Mouse (Mus musculus): ENCODE results near the gene Scgb1a1. TPM values are rescaled to one million over a fixed set of nuclear protein-coding genes. Genes with fewer than 3 reads are reported as not detected.

Gene Scgb1a1
- polyA plus RNA-seq, 1 experiment = not detected

DNA sequence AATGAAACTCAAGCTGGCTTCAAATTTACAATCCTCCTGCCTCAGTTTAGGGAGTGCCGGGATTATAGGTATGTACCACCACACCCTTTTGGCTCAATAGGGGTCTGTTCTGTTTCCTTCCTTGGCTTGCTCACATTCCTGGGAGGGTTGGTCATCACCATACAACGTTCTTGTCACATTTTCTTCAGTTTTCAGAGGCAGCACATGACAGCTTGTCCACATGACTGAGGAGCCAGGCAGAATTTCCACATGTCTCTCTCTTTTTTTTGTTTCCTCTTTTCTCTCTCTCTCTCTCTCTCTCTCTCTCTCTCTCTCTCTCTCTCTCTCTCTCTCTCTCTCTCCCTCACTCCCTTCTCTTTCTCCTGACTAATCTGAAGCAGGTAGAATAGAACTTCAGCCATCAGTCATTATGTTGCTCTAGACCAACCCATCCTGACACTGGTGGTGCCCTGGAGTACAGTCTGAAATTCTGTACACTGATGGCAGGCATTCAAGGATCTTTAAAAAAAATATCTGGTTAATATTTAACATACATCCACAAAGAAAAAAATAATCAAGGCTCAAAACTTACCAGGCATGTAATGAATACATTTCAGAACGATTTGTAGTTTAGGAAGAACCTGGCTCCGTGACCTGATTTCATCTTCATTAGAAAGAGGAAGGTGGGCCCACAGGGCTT lies 10.6 kb downstream of the Scgb1a1 start:
- TF ChIP-seq CTCF (IDR thresholded peaks at IDR 0.05; ENCODE audit: borderline replicate concordance, insufficient read depth, low read depth, low read length) = no peak
- Histone ChIP-seq H3K27ac (ENCODE audit: insufficient read depth, low read length) (no peak overlapping the region), H3K27me3 (ENCODE audit: control insufficient read depth, insufficient read depth, low read length) (no peaks in the 10 kb centered on the region), H3K4me3 (replicated peaks; ENCODE audit: insufficient read depth, low read depth, low read length) (no peak overlapping the region), H3K4me1 (ENCODE audit: control insufficient read depth, insufficient read depth, low read length) (no peaks in the 10 kb centered on the region)
- WGBS = 75% methylated on average over 4 of the region's 4 CpGs
- no peak for DNase-seq

DNA sequence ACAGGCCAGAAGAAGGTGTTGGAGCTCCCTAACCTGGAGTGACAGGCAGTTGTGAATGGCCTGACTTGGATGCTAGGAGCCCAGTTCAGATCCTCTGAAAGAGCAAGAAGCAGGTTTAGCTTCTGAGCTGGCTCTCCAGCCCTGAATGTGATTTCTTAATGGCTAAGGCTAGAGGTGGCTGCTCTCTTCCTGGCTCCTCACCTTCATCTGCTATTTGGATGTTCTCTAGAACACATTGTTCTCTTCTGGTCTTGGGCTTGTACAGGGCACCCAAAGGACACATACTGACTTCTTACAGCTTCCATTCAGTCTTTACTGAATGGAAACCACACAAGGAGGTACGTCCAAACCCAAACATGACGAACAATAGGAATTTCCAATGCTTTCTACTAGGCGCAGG lies 11.7 kb downstream of the Scgb1a1 start:
- TF ChIP-seq POLR2A (IDR thresholded peaks at IDR 0.05; ENCODE audit: borderline replicate concordance, insufficient read depth, low read length) (no peak), CTCF (IDR thresholded peaks at IDR 0.05; ENCODE audit: borderline replicate concordance, insufficient read depth, low read depth, low read length) (no peak)
- Histone ChIP-seq H3K4me1 (ENCODE audit: control insufficient read depth, insufficient read depth, low read length) (peaks cover 8% of the 10 kb centered on the region), H3K4me3 (replicated peaks; ENCODE audit: insufficient read depth, low read depth, low read length) (no peak overlapping the region), H3K27me3 (ENCODE audit: control insufficient read depth, insufficient read depth, low read length) (no peaks in the 10 kb centered on the region), H3K27ac (ENCODE audit: insufficient read depth, low read length) (no peak overlapping the region)
- WGBS = 91% methylated on average over 3 of the region's 3 CpGs
- DNase-seq = no peak

DNA sequence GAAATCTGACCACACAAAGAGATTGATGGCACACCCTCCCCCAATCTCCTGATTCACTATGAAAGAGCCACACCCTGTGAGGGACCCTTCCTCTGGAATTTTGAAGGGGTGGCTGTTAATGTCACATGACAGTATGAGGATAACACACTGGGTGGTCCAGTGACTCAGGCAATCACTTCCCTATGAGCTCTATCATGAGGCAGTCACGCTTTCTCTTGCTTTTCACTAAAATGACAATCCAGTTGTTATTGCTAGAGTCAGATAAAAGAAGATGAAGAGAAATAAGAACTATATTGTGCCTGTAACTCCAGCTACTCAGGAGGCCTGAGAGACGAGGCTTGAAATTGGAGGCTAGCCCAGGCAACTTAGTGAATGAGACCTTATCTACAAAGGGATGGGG lies 12.2 kb downstream of the Scgb1a1 start:
- no peak overlapping the region for H3K4me3 ChIP-seq (replicated peaks; ENCODE audit: insufficient read depth, low read depth, low read length)
- H3K27ac ChIP-seq (ENCODE audit: insufficient read depth, low read length) = no peak overlapping the region
- WGBS = 72% methylated on average over 2 of the region's 2 CpGs
- H3K4me1 ChIP-seq (ENCODE audit: control insufficient read depth, insufficient read depth, low read length) = peaks cover 8% of the 10 kb centered on the region
- no peak for TF ChIP-seq POLR2A (IDR thresholded peaks at IDR 0.05; ENCODE audit: borderline replicate concordance, insufficient read depth, low read length)
- TF ChIP-seq CTCF (IDR thresholded peaks at IDR 0.05; ENCODE audit: borderline replicate concordance, insufficient read depth, low read depth, low read length) = no peak
- no peaks in the 10 kb centered on the region for H3K27me3 ChIP-seq (ENCODE audit: control insufficient read depth, insufficient read depth, low read length)
- DNase-seq = no peak

DNA sequence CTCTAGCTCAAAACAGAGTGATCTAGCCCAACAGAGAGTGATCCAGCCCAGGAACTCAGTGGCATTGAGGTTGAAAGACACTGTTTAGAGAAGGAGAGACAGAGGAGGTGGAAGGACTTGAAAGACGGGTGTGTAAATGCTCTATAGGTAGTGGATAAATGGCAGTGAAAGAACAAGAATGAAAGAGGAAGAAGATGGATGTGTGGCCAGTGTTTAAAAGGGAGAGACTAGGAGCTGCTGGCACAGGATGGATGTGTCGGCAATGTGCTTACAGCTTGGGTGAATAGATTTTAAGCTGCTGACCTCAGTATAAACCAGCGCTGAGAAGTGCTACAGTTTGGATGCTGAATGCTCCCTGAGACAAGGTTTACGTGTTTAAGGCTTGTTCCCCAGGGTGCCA lies 13.3 kb downstream of the Scgb1a1 start:
- Histone ChIP-seq H3K27me3 (ENCODE audit: control insufficient read depth, insufficient read depth, low read length) (no peaks in the 10 kb centered on the region), H3K27ac (ENCODE audit: insufficient read depth, low read length) (no peak overlapping the region), H3K4me1 (ENCODE audit: control insufficient read depth, insufficient read depth, low read length) (peaks cover 12% of the 10 kb centered on the region), H3K4me3 (replicated peaks; ENCODE audit: insufficient read depth, low read depth, low read length) (no peak overlapping the region)
- no peak for DNase-seq
- TF ChIP-seq CTCF (IDR thresholded peaks at IDR 0.05; ENCODE audit: borderline replicate concordance, insufficient read depth, low read depth, low read length) (no peak), POLR2A (IDR thresholded peaks at IDR 0.05; ENCODE audit: borderline replicate concordance, insufficient read depth, low read length) (no peak)
- 81% methylated on average over 4 of the region's 4 CpGs for WGBS

DNA sequence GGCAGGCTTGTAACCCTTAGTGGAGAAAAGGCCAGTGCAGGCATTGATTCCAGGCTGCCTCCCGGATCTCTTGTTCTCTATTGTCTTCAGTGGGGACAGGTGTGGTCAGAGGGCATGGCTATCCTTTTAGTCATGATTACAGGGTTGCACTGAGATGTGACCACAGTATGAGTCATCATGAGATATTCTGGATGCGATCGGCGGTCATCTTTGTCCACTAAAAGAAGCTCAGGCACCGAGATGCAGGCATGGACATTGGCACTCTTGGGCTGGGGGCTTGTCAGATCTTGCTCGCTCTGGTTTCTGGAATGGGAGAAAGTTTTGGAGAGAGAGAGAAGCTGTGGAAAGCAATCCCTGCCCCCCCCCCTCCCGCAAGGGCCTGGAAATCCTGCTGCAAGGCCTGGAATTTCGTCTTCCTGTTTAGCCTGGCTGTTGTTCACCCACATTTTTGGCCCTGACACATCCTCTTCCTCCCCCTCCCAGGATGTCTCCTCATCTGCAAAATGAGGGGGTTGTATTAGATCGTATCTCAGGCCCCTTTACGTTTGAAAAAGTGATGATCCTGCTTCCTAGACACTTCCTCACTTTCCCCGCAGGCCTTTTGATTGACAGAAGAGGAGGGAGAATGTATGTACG lies 13.9 kb downstream of the Scgb1a1 start:
- no peak for DNase-seq
- WGBS = 84% methylated on average over 12 of the region's 12 CpGs
- Histone ChIP-seq H3K4me3 (replicated peaks; ENCODE audit: insufficient read depth, low read depth, low read length) (no peak overlapping the region), H3K27me3 (ENCODE audit: control insufficient read depth, insufficient read depth, low read length) (no peaks in the 10 kb centered on the region), H3K4me1 (ENCODE audit: control insufficient read depth, insufficient read depth, low read length) (peaks cover 12% of the 10 kb centered on the region), H3K27ac (ENCODE audit: insufficient read depth, low read length) (no peak overlapping the region)
- TF ChIP-seq CTCF (IDR thresholded peaks at IDR 0.05; ENCODE audit: borderline replicate concordance, insufficient read depth, low read depth, low read length) = no peak
- no peak for TF ChIP-seq POLR2A (IDR thresholded peaks at IDR 0.05; ENCODE audit: borderline replicate concordance, insufficient read depth, low read length)

DNA sequence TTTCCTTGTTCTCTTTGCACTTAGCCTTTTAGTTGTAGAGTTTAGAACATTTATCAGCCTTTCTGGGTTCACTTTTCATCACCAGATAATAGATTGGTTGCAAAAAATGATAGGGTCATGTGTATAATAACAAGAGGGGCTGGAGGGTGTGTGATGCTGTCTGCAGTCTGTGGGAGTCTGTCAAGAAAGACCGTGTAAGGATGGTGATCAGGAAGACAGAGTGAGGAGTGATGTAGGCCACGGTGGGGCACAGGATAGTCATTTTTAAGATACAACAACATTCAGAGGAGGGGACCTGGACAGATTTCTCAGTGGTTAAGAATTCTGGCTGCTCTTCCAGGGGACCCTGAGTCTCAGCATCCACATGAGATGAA lies 15.6 kb downstream of the Scgb1a1 start:
- WGBS = 76% methylated on average over 2 of the region's 2 CpGs
- TF ChIP-seq CTCF (IDR thresholded peaks at IDR 0.05; ENCODE audit: borderline replicate concordance, insufficient read depth, low read depth, low read length) (no peak), POLR2A (IDR thresholded peaks at IDR 0.05; ENCODE audit: borderline replicate concordance, insufficient read depth, low read length) (no peak)
- no peak overlapping the region for H3K27ac ChIP-seq (ENCODE audit: insufficient read depth, low read length)
- H3K4me3 ChIP-seq (replicated peaks; ENCODE audit: insufficient read depth, low read depth, low read length) = no peak overlapping the region
- H3K27me3 ChIP-seq (ENCODE audit: control insufficient read depth, insufficient read depth, low read length) = no peaks in the 10 kb centered on the region
- peaks cover 12% of the 10 kb centered on the region for H3K4me1 ChIP-seq (ENCODE audit: control insufficient read depth, insufficient read depth, low read length)
- DNase-seq = no peak

DNA sequence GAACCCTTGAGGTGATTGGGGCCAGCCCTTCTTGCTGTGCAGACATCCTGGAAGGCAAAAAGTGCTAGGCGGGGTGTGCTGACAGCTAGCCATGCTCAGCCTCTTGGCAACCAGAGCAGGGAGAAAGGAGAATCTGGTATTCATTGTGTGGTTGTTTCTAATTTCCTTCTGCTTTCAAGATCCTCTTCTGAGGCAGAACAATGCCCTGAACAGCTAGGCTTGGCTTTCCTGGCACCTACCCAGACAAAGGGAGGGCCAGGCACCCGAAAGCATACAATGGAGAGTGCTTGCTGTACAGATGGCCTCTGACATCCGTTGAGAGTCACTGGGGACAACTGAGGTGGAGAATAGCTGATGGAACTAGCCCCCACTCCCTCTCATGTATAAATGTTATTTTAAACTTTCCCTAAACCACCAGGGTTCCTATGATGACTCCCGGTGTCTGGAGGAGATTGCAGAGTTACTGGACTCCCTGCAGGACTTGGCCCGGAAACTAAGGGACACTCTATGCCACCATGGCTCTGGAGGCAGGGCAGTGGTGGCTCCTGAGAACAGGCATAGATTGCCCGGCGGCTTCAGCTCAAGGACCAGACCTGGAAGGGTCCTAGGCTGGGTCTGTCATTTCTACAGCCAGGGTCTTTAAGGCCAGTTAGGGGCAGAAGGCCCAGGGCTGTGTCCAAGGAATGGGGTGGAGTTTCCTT lies 16.2 kb downstream of the Scgb1a1 start:
- no peak overlapping the region for H3K4me3 ChIP-seq (replicated peaks; ENCODE audit: insufficient read depth, low read depth, low read length)

DNA sequence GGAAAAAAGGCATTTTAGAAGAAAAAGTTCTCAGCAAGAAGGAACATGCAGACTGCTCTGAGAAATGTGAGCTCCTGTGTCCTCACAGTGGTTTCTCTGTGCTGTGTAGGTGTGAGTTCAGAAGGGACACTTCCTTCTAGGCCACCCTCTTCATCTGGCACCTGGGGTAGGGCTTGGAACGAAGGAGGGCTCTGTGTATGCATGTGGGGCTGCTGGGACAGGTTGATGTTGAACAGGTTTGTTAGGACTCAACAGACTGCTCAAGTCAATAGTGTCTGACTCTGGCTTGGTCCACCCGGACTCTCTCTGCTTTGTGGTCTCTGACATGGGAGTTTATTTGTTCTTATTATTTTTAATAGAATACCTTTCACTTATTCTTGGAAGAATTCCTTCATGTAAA lies 17.4 kb downstream of the Scgb1a1 start:
- H3K4me3 ChIP-seq (replicated peaks; ENCODE audit: insufficient read depth, low read depth, low read length) = no peak overlapping the region
- 63% methylated on average over 2 of the region's 2 CpGs for WGBS
- no peaks in the 10 kb centered on the region for H3K27me3 ChIP-seq (ENCODE audit: control insufficient read depth, insufficient read depth, low read length)
- TF ChIP-seq CTCF (IDR thresholded peaks at IDR 0.05; ENCODE audit: borderline replicate concordance, insufficient read depth, low read depth, low read length) = no peak
- TF ChIP-seq POLR2A (IDR thresholded peaks at IDR 0.05; ENCODE audit: borderline replicate concordance, insufficient read depth, low read length) = no peak
- H3K4me1 ChIP-seq (ENCODE audit: control insufficient read depth, insufficient read depth, low read length) = peaks cover 12% of the 10 kb centered on the region
- H3K27ac ChIP-seq (ENCODE audit: insufficient read depth, low read length) = no peak overlapping the region
- DNase-seq = no peak

More for the DNA sequence above, 16.2 kb downstream of the Scgb1a1 start:
- Histone ChIP-seq H3K27ac (ENCODE audit: insufficient read depth, low read length) (no peak overlapping the region), H3K4me1 (ENCODE audit: control insufficient read depth, insufficient read depth, low read length) (peaks cover 12% of the 10 kb centered on the region), H3K27me3 (ENCODE audit: control insufficient read depth, insufficient read depth, low read length) (no peaks in the 10 kb centered on the region)
- TF ChIP-seq CTCF (IDR thresholded peaks at IDR 0.05; ENCODE audit: borderline replicate concordance, insufficient read depth, low read depth, low read length) (no peak), POLR2A (IDR thresholded peaks at IDR 0.05; ENCODE audit: borderline replicate concordance, insufficient read depth, low read length) (no peak)
- DNase-seq = peak; percentile 25 to 54
- 7% methylated on average over 7 of the region's 7 CpGs for WGBS
